Mouse (Mus musculus) left cerebral cortex, adult 8-10 months (tissue): ENCODE results near the gene Ccdc38. TPM values are rescaled to one million over a fixed set of nuclear protein-coding genes. Genes with fewer than 3 reads are reported as not detected.

Experiments used
- DNase-seq, 2 experiments: peaks; one replicate each; pipeline ENCODE4 v3.0.0; 2022; ENCODE audit warnings: low spot score in 2 of 2
- total RNA-seq, 4 experiments: library from RNA; stranded (reverse); gene quantifications; 2 replicates each; pipeline ENCODE4 v1.2.4; 2022

Gene Ccdc38
- not detected for total RNA-seq

DNA sequence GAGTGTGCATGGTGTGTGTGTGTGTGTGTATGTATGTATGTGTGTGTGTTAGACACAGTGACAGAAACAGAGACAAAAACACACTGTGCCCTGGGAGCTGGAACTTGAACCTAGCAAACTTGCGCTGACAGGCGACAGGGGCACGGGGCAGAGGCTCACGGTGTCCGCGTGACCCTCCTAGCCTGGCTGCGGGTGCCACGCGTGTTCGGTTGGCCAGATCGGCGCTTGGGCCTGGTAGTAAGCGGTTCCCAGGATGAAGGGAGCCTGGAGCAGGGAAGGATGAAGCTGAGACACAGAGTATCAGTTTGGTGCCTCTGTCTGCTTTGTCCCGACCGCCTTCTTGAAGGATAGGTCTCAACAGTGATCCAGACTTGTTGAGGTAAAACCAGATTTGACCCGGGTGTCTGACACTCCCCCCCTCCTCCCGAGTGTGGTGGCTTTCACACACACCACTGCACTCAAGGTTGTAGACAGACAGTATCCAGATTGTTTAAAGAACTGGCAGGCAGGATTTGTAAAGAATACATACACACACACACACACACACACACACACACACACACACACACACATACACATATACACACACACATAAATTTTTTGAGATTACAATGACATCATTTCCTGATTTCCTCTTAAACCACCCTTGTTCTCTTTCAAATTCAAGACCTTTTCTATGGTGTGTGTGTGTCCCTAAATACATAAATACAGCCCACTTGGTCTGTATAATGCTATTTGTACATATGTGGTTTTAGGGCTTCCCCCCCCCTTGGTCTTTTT, at the start of gene Ccdc38:
Gene Ccdc38 (plus strand): TSS at position 202 of the 780 bp plus-strand sequence.
- DNase-seq: no peak

DNA sequence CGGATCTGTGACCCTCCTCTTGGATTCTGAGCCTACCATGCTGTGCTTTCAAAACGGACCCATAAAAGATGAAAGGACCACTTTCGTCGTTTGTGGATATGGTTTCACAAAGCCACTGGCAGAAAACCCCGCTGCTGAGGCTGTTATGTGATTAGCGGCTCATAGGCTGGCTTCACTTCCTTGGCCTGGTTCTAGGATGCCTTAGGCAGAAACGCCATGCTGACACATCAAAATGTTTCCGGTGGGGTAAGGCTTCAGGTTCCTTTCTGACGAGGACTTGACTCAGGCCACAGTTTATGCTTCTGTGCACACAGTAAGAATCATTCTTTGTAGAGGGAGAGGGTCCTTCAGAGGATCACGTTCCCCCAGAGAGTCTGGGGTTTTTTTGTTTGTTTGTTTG, 39.6 kb upstream of the Ccdc38 start:
- DNase-seq: no peak

DNA sequence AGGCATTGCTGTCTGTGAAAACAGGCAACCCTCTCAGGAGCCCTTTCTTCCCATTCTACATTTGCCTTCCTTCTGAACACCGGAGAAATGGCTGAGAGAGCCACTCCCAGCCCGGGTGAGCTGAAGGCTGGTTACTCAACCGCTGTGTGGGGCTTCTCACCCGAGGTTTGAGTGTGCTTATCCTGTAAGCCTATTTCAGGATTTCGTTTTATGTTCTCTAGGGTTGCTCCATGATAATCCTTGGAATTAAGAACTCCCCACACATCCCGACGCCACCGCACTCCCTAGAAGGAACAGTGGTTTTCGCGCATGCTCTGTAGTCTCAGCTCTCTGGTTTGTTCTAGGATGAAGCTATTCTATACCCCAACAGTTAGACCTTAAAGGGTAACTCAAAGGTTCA, 39.1 kb upstream of the Ccdc38 start:
- no peak for DNase-seq

DNA sequence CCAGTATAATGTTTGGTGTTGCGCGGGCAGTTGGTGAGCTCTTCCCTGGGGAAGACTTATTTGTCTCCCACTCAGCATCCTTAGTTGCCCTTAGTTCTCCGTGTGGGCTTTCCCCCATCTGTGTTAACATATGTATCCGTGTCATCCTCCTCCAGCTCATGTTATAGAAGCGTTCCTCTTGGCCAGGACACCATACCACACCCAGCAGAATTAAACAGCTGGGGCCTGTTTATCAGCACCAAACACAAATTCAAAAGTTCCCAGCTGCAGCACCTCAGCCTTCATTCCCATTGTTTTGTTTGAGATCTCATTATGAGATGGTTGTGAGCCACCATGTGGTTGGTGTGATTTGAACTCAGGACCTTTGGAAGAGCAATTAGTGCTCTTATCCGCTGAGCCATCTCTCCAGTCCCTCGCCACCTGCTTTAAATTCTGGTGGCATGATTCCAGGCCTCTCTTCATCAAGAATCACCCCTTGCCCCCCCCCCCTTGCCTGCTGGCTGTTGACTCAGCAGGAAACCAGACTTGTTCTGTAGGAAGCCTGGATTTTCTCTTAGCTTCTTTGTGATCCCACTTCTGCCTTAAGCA, 32.0 kb upstream of the Ccdc38 start:
- DNase-seq: no peak

DNA sequence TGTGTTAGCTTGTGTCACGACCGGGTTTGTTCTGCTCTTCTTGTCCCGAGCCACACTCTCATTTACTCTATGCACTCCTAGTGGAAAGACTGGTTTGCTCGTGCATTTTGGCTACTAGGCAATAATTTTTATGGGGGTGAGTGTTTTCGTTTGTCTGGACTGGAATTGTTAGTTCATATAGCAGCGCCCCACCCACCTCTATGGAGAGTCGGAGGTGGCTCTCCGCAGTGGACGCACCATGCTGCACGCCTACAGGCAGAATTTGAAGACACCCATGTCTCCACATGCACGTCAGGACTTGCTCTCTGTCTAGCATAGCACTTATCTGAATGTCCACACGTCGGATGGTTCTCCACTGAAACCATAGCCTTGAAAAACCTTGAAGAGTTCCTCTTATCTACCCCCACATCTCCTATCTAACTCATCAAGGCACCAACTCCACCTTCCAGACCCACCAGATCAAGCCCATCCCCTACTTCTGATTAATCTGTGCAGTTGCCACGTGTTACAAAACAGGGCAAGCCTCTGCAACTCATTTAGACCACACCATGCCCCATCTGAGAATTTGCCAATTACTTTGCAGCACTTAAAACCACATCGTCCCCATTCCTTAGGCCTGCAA, 30.8 kb upstream of the Ccdc38 start:
- no peak for DNase-seq

DNA sequence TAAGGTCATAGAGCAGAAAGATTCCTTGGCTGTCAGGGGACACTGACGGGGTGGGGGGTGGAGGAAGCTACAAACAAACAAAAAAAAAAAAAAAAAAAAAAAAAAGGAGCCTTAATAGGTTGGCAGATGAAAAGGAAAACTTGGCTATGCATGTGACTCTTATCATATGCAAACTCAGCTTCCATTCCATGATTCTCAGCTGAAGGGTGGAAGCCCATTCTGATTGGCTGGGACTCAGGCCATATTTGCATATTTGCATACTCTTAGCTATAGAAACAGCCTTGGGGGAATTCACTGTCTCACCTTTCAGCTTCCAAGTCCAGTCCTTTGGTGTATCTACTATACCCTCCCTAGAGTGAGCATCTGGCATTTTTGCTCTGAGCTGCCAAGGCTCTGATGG, 25.0 kb upstream of the Ccdc38 start:
- DNase-seq: no peak

DNA sequence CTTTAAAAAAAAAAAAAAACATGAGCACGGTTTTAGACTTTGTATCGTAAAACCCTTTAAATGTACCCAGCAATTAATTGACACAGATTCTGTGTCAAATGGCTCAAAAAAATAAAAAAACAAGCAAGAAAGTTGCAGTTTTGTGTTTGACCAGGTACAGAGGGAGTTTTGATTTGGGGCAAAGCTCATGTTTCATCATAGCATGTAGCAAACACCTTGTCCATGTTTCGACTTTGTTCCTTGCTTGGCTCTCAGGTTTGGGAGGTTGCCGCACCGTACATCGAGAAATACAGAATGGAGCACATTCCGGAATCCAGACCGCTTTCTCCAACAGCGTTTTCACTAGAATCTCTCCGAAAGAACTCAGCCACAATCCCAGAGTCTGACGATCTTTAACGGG, 24.5 kb upstream of the Ccdc38 start:
- DNase-seq: no peak

DNA sequence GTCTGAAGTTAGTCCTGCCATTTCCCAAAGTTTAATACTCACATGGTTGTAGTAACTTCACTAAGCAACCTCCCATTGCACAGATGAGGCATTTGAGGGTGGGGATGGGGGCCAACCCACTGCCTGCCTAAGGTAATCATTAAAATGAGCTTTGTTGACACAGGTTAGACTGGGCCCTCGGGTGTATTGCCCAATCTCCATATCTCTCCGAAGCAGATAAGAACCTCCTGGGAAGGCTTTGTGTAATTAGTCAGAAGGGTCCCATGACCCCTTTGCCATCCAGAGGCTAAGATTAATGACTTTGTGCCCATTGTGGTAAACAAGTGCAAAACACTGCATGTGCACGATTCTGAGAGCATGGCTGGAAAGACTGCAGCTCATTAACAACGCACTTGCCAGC, 22.7 kb upstream of the Ccdc38 start:
- DNase-seq: no peak

DNA sequence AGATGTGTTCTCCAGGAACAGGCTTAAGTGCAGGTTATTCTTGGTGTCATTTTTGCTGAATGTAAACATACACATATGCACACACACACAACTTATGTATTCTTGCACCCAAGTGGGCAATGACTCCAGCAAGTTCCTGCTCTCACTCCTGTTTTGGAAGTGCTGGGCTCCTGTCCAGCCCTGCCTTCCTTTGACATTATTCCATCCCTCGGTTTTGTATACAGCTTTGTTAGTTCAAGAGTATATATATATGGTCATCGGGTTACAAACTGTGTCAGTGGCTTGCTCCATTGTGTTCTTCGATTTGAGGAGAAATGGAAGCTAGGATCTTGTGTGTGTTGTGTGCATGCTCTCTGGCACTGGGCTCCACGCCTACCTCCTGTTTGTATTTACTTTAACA, 22.2 kb upstream of the Ccdc38 start:
- no peak for DNase-seq

DNA sequence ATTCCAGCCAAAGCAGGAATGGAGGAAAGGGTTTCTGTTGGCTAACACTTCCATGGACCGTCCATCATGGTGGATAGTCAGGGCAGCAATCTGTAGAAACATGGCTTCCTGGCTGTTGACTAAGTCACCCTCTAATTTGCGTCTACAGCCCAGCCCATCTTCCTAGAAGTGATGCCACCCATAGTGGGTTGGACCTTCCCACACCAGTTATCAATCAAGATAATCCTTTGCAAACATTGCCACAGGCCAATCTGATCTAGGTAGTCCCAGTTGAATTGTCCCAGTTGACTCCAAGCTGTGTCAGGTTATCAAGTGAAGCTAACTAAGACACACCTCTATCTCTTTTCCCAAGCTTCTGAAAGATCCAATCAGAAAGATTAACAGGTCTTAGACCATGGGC, 21.8 kb upstream of the Ccdc38 start:
- DNase-seq: no peak

DNA sequence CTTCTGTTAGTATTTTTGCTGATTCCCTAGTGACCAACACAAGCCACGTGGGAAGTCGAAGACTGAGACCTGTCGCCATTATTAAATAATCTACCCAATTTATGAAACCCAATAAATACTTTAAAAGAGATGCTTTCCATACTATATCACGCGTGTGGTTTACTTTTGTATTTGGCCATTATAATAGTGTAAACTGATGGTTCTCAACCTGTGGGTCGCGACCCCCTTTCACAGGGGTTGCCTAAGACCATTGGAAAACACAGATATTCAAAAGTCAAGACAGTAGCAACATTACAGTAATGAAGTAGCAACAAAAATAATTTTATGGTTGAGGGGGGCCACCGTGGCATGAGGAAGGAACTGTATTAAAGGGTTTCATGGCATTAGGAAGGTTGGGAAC, 21.3 kb upstream of the Ccdc38 start:
- no peak for DNase-seq

DNA sequence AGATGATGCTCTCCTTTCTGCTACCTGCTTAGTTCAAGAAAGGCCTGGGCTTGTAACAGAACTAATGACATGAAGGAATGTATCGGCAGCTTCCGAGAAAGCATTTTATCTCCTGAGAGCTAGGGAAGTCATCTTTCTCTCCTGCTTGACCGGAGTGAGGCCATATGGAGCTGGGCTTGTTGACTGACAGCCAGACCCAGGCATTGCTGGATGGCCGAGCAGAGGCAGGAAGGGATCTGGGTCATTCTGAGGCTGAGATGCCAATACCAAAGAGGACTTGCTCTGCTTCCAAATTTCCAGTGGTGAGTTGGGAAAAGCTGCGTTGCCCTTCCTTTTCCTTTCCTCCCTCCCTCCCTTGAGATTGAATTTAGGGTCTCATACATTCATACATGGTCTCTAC, 20.7 kb upstream of the Ccdc38 start:
- DNase-seq: no peak

DNA sequence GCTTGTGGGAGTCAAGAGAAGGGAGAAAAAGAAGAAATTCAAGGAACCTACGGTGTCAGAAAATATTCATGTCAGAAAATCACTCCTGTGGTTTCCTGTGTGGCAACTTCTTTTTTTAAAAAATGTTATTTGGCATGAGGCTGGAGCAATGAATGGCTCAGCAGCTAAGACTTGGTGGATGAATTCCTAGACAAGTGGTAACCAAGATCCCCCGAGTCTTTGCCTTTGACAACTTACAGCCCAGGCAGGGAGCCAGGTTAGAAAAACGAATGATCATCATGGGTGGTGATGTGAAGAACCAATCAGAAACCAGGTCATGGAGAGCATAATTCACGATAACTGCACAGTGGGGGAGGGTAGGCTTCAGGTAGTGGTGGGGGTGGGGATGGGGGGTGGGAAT, 19.4 kb upstream of the Ccdc38 start:
- no peak for DNase-seq

DNA sequence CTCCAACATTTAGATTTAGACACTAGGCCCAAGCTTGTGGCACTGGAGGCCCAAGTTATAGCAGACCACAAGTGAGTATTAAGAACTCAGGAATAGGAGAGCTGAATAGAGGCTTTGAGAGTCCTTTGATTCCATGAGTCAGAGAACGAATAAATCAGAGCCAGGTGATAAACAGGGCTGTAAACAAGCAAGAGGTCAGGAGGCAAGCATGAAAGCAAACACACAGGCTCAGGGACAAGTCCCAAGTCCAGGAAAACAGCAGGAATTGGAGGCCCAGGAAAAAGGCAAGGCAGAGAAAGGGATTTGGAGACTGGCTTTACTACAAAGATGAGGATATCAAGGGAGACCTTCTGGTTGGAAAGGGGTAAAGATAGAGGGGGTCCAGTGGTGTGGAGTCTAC, 15.1 kb upstream of the Ccdc38 start:
- no peak for DNase-seq

DNA sequence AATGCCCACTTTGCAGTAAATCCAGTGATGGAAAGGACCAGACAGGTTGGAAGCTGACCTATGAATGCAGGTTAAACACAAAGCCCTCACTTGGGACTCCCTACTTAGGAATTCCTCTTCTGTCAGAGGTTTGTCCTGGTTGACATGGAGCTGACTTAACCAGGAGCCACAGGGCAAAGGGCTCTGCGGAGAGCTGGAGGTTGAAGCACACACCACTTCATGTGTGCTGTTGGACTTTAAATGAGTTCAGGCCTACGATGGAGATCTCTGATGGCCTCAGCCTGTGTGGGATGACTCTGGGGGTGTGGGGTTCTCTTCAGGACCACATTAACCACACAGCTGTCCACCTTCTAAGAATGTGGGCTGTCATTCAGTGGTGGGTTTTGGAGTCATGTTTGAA, 2.1 kb upstream of the Ccdc38 start:
- DNase-seq: no peak

DNA sequence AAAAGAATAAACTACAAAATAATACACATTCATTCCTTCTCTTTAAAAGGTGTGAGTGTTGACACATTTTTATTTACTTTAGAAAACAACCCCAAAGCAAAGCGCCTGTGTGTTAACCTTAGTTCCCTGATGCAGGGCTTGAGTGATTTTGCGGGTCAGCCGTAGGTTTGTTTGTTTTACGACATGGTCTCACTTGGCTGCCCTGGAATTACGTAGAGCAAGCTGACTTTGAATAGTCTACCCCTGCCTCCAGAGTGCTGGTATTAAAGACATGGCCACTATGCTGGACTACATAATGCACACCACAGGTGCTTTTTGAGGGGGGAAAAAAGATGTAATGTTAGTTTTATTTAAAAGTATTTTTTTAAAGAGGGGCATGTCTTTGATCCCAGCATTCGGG, 1.6 kb upstream of the Ccdc38 start:
- no peak for DNase-seq

DNA sequence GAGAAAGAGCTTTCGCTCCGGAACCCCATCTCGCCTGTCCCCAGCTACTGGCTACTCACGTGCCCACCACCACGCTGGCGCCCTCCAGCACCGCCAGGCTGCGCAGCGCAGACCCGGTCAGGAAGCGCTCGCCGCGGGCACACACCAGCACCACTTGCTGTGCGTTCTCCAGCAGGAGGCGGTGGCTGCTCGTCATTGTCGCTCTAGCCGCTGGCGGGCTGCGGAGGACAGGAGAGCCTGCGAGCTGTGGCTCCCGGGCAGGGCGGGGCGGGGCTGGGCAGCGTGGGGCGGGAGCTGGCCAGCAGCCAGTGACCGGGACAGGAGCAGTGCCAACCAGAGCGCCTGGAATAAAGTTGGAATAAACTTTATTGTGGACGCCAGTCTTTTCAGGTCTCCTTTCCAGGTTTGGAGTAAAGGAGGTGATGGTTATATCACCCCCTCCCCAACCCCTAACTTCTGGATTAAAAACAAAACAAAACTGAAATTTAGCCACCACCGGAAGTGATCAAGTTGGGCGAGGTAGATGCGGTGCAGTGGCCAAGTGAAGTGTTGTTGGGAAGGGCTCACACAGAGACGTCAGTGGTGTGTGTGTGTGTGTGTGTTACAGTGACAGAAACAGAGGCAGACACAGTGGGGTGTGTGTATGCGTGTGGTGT, 529 bp upstream of the Ccdc38 start, which contains the start of gene Amdhd1:
Gene Amdhd1 (minus strand): TSS at position 259 of the 656 bp plus-strand sequence.
- peak; percentile 4 to 36 for DNase-seq

DNA sequence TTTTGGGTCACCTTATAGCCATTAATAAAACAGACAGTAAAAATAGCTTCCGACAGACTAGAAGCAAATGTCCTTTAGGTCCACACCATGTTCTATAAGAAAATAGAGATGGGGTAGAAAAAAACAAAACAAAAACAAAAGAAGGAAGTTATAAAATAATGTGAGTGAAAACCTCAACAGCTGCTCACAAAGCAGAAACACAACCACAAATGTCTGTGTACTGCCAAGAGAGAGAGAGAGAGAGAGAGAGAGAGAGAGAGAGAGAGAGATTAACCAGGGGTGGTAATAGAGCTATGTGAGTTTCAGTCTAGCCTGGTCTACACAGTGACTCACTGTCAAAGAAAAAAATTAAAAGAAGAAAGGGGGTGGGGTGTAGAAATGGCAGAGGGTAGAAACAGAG, 1.2 kb downstream of the Ccdc38 start:
- DNase-seq: no peak

DNA sequence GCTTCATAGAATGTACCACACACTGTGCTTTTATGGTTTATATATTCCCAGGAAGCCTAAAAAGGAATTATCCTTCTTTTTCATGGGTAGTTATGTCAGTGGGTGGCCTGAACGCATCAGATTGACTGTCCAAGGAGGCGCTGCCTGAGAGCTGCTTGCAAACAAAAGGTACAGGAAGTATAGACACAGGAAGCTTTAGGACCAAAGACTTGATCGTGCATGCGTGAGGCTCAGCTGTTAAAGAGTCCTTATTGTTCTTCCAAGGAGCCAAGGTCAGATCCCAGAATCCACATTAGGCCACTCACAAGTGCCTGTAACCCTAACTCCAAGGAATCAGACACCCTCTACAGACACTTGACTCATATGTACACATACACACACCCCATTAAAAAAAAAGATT, 1.9 kb downstream of the Ccdc38 start:
- no peak for DNase-seq

DNA sequence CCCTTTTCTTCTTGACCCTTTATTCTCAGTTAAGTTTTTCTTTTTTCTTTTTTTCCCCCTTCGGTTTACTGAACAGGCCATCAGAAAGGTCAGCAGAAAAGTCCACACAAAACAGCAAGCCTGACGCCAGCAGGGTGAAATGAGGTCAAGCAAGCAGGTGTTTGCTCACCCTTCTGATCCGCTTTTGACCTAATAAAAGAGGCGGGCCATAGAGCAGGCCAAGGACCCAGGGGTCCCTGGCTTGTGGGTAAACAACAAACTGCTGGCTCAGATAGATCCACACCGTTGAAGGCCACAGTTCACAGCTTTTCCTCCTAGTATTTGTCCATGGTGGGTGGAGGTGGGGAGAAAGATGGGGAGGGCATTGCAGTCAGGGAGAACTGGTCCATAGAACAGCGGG, 2.7 kb downstream of the Ccdc38 start:
- DNase-seq: no peak

DNA sequence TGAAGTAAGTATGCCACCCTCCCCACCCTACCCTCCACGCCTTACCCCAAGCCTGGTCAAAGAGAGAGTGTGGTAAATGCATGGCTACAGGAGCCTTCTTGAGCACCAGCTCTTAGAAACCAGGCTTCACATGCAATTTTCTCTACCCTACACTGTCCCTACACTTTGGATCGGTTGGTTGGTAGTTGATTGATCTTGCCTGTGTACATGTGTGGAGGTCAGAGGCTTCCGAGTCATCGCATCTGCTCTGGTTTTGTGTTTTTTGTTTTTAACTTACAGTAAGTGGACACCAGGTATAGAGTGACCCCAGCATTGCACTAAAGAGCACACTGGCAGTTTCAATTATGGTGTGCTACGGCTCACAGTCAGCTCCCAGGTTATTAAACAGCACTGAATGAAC, 3.7 kb downstream of the Ccdc38 start:
- DNase-seq: no peak

DNA sequence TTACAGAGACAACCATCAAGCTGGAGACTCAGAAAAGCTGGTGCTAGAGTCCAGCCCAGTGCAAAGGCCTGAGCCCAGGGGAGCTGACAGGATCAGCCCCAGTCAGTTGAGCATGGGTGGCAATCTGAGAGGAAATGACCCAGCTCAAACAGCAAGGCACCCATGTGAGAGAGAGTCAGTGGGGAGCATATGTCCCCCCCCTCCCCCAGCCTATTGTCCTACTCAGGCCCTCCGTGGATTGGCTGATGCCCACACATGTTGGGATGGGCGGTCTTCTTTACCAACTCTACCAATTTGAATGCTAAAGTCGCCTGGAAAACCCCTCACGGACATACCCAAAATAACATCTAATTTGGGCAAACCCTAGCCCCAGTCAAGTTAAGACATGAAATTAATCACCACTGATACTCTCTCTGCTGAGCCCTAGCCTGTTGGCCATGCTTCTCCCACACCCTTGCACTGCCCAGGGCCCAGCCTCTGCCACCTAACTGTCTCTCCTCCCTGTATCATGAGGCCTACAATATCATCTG, 7.4 kb downstream of the Ccdc38 start:
- DNase-seq: no peak
